Mouse (Mus musculus): Measurements from ENCODE around the gene 4921530L21Rik. TPM values are rescaled to one million over a fixed set of nuclear protein-coding genes. Genes with fewer than 3 reads are reported as not detected.

The 4921530L21Rik gene
- polyA plus RNA-seq (2012; rRNA removed) = not detected in 2 replicates

DNA sequence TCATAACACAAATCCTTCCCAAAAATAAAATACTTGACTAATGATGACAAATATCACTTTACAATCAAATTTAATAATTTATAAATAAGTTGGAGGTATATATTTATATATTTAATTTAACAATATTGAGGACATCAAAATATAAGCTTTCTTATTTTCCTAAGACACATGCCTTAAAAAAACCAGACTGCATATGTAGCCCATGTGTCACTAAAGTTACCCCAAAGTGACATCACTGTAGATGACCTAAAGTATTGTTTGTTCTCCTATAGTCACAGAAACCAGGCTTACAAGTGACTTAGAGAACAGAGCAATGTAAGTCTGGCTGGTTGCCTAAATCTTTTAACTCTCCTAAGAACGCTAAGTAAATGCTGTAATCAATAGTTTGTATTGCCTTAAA lies at the start of gene 4921530L21Rik:
TSS of gene 4921530L21Rik (plus strand) at position 301 of the 400 bp plus-strand sequence.
- DNase-seq (ENCODE audit: low read depth) = no peak

DNA sequence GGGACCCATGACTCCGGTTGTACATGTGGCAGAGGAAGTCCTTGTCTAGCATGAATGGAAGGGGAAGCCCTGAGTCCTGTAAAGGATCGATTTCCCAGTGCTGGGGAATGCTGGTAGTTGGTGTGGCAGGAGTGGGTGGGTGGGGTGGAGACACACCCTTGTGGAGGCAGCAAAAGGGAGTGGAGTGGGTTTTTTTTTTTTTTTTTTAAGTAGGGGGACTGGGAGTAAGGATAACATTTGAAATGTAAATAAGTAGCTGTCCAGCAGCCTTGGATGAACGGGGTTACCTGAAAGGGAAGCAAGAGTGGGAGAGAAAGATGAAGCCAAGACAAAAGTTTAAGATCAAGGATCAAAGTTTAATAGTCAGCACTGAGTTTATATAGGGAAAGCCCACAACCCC lies 47.2 kb upstream of the 4921530L21Rik start:
- no peak for DNase-seq (ENCODE audit: low read depth)

DNA sequence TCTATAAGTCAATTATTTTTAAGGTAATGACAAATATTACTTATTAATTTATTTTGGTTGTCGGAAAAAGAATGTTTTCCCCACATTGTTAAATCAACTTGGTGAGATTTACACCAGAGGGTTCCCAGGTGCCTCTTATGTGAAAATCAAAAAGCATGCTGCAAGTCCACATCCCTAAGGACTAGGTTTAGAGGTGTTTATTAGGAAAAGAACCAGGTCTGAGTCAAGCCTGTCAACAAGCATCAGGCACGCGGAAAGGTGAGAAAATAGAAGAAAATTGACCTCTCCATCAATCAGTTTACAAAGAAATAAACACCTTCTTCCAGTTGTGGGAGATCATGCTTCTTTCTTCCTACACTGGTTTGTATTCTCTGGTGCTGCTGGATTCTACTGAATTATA lies 18.1 kb upstream of the 4921530L21Rik start:
- DNase-seq (ENCODE audit: low read depth) = no peak

DNA sequence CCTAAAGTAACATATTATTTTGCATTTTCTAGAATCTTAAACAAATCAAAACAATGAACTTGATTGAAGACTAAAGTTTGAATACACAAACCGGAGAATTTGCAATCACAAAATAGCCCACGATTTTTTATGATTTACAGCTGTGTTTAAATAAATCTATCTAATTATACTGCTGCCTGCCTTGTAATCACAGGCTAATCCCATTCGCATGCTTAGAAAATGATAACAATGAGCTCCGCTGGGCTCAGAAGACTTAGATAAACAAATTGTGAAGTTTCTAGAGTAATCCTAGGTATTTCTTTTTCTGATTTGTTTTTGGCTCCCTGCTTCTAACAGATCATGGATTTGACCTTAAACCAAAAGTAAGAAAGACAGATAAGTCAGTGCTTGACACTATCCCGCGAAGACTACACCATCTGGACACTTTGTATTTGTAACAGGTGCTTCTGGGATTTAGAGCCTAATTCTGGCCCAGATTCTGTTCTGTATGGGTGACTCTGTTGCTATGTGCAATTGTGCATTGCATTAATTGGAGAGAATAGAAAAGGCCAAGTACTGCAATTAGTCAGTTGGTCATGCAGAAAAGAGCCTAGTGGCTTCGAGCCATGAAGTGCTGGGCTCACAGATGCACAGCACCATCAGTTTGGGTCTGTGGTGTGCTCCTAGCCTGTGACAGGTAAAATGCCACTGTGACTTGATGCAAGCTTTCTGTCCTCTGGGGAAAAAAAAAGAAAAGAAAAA lies 15.2 kb upstream of the 4921530L21Rik start:
- DNase-seq (ENCODE audit: low read depth) = no peak

DNA sequence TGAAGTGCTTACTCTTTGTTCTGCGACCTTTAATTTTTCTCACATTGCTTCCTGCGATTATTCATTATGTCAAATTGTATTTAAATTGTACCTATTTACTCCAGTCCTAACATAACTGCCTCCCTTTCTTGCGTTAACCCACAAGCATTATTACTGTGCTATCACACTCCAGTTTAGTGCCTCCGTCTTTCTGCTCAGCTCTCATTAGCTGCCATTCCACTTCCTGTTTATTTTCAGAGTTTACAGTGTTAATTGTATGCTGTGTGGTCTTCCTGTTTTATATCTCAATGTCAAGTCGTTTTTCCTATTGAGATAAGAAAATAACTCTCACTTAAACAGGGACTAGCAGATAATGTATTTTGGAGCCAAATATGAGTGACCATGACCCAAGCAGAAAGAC lies 9.0 kb upstream of the 4921530L21Rik start:
- DNase-seq (ENCODE audit: low read depth) = no peak

DNA sequence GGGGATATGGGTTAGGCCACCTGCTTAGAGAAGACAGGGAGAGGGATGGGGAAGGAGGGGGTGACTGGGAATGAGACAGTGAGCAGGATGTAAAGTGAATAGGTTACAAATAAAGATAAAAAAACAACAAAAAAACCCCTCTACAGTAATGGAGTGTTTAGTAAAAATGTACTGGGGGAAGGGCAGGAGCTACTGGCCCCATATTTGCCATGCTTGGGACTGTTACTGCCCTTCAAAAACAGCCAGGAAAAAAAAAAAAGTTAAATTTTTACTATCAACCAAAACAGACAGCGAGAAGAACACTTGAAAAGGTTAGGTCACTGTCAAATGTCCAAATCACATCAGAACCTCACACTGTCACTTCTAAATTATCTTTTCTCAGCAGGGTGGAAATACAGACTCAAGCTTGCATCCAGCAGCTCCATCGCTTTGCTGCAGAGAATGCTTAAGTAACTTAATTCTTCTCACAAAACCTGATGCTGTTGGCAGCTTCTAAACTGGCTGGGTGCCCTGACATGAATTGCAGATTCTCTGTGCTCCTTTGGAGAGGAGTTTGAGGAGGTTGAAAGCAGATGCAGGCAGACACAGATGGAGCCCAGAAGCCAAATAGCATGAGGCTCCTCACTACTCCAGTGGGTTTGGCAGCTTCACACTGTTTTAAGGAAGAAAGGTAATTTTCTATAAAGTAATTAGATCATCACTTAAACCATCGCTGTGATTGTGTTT lies 4.1 kb upstream of the 4921530L21Rik start:
- no peak for DNase-seq (ENCODE audit: low read depth)

DNA sequence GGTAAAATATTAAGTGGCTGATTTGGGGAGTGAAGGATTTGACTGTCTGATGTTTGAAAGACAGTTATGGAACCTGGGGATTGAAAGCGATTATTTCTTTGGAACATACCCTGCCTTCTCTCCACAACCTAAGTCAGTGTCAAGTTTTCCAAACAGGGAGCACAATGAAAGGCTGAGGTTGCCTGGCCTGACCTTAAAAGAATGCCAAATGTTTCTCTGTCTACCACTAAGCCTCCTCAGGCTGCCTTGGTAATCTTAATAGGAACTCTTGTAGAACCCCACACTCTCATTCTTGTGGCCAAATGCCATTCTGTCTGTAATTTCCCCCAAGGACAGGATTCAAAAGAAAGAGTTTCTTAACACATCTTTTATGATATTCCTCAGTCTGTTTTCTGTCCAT lies 3.5 kb upstream of the 4921530L21Rik start:
- no peak for DNase-seq (ENCODE audit: low read depth)

DNA sequence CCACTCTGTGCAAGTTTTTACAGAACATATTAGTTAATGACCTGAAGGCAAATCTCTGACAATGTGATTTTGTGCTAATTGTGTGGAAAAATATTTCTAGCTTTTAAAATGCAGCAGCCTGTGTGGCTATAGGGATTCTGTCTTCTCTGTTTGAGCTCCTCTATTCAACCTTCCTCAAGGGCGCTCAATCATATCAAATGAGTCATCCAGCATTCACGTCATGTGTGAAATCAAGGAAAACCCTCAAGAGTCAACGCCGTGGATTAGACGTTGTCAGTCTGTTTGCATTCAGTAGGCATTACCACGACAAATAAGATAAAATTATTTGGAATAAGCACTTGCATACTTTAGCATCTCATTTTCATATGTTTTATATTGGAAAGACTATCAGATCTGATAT lies 18.4 kb downstream of the 4921530L21Rik start:
- no peak for DNase-seq (ENCODE audit: low read depth)

DNA sequence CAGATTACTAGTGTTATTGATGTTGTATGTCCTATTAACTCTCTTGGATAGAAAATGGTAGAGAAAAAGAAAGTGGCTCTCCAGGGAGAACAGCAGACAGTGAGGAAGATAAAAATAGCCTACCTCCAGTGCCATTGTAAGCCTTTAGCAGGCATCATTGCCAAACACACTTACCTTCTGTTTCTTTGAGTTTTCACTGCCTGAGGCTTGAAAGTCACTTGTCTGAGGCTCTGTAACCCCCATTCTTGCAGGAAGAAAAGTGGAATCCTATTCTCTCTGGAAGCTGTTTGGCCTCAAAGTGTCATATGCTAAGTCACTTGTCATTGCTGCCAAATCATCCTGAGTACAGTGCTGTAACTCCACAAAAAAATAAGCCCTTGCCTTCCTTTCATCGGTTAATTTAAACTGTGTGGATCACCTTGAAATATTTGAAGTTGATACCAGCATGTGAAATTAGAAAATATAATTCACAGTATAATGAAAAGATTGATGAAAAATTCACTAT lies 23.6 kb downstream of the 4921530L21Rik start:
- no peak for DNase-seq (ENCODE audit: low read depth)

DNA sequence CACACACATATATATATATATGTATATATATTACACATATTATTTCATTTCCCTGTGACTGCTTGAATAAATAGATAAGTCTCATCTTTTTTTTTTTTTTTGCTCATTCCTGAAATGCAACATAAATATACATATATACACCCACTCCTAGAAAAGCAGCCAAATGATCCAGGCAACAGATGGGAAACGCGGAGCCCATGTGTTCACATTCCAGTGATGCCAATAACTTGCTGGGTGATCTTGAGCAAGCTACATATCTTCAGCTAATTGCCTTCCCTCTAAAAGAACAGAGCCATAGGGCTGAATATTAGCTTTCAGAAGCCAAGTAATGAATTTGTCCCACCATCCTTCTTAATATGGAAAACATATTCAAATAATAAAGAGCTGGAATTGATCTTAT lies 32.2 kb downstream of the 4921530L21Rik start:
- no peak for DNase-seq (ENCODE audit: low read depth)

DNA sequence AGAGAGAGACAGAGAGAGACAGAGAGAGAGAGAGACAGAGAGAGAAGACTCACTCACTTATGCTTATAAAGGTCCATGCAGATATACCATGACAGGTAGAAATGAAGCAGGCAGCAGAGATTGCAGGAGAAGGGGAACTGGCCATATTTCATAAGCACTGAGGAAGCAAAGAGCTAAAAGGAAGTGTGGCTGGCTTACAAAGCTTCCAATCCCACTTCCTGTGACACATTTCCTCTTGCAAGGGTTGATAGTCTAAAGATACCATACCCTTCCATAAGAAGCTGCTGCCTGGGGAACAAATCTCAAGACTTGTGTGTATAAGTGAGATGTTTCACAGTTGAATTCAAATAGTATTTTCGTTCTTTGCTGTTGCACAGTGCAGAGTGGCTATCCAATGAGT lies 45.7 kb downstream of the 4921530L21Rik start:
- no peak for DNase-seq (ENCODE audit: low read depth)

DNA sequence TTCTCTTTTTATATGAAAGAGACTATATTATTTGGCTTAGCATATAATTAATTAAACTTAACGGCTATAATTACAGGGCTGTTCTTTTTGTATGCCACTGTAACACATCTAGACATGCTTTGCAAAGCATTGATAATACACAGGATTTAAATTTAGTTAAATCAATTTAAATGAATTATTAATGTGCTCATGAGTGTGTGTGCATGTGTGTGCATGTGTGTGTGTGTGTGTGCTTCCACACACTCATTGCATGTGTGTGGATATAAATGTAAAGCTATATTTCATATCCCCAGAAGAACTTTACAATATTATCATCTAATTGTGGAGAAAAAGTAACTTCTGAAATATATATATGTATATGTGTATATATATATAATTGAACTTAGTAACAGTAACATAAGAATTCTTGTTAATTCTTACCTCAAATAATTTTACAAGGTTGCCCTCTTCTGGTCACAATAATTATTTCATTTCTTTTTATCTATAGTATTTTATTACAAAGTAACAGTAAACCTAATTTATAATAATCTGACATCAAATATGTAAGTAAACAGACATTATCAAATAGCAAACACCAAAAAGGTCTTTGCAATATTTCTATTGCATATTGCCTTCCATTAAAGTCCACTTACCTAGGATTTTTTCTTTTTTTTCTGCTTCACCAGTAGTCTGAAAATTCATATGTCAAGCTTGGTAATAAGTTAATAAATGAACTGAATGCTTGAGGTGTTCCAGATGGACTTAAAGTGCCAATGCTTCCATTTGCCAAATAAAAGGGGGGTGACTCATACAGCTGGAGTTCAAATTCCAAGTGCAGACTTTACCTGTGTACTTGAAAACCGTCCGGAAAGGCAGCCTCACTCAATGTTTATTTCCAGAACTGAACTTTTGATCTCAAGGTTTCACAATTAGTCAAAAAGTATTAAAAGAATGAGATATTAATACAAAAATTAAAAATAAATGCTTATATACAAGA lies 47.0 kb downstream of the 4921530L21Rik start:
- DNase-seq (ENCODE audit: low read depth) = no peak

All from gonadal fat pad, adult 2 months (tissue).